Mouse (Mus musculus) small intestine, adult 2 months (tissue): Measurements from ENCODE around the gene Phlpp1. TPM values are rescaled to one million over a fixed set of nuclear protein-coding genes. Genes with fewer than 3 reads are reported as not detected.

ENCODE experiments used
- H3K27ac ChIP-seq: fragments of 200-500 bp; 2 replicates; pipeline ENCODE4 v1.5.1; 2012; ENCODE audit warnings: low read depth, low read length, control low read depth, inconsistent platforms; ENCODE audit not compliant: insufficient read depth
- H3K27me3 ChIP-seq: fragments of 200-500 bp; 2 replicates; pipeline ENCODE4 v1.6.1; 2012; ENCODE audit warnings: mild to moderate bottlenecking, moderate library complexity, low read length, inconsistent platforms; ENCODE audit not compliant: control insufficient read depth, insufficient read depth
- H3K36me3 ChIP-seq: fragments of 200-500 bp; 2 replicates; pipeline ENCODE4 v1.6.1; 2012; ENCODE audit warnings: mild to moderate bottlenecking, low read length, control low read depth, inconsistent platforms; ENCODE audit not compliant: control insufficient read depth, insufficient read depth
- H3K4me1 ChIP-seq: fragments of 200-500 bp; 2 replicates; pipeline ENCODE4 v1.6.1; 2012; ENCODE audit warnings: low read length, inconsistent platforms, mixed read lengths; ENCODE audit not compliant: control insufficient read depth, insufficient read depth, insufficient read length
- H3K4me3 ChIP-seq: fragments of 200-500 bp; 2 replicates; pipeline ENCODE4 v1.5.1; 2012; ENCODE audit warnings: low read depth, mild to moderate bottlenecking, control low read depth, inconsistent platforms, low read length, moderate library complexity
- CTCF ChIP-seq: fragments of 200-500 bp; IDR thresholded peaks from 2 replicates; pipeline ENCODE4 v1.5.1; 2012; ENCODE audit warnings: low read depth, mild to moderate bottlenecking, control low read depth, inconsistent platforms, low read length, moderate library complexity, mixed read lengths; ENCODE audit not compliant: insufficient replicate concordance, insufficient read length; ENCODE audit errors: extremely low read depth
- POLR2A ChIP-seq: fragments of 200-500 bp; IDR thresholded peaks from 2 replicates; pipeline ENCODE4 v1.6.1; 2012; ENCODE audit warnings: low read depth, mild to moderate bottlenecking, control low read depth, inconsistent platforms, low read length, moderate library complexity
- WGBS: fragments of 180-500 bp; shearing (Covaris S2); methylation state at CpG from one replicate; pipeline ENCODE4 v1.1.7; 2018; 5-methylcytosine and 5-hydroxymethylcytosine counted together
- polyA plus RNA-seq: library from polyadenylated mRNA; depleted of rRNA; stranded (reverse); fragments of >200 nt; gene quantifications from 2 replicates; pipeline ENCODE4 v1.2.3, GENCODE M21; 2012

The Phlpp1 gene
- polyA plus RNA-seq, 1 experiment = 6.5 TPM

GRCm38 (mm10) chr1:106243371-106243770, 71.8 kb downstream of the Phlpp1 start:
- no peaks in the 10 kb centered on the region for H3K36me3 ChIP-seq
- H3K27ac ChIP-seq = no peak overlapping the region
- no peak overlapping the region for H3K4me3 ChIP-seq
- H3K27me3 ChIP-seq = no peaks in the 10 kb centered on the region
- no peaks in the 10 kb centered on the region for H3K4me1 ChIP-seq
- TF ChIP-seq POLR2A (no peak), CTCF (no peak)
- 98% methylated on average over 1 of the region's 1 CpGs for WGBS

GRCm38 (mm10) chr1:106244245-106244644, 72.7 kb downstream of the Phlpp1 start:
- Histone ChIP-seq H3K27ac (no peak overlapping the region), H3K4me3 (no peak overlapping the region), H3K36me3 (no peaks in the 10 kb centered on the region), H3K27me3 (no peaks in the 10 kb centered on the region), H3K4me1 (no peaks in the 10 kb centered on the region)
- TF ChIP-seq CTCF (no peak), POLR2A (no peak)
- WGBS = 87% methylated on average over 3 of the region's 3 CpGs

GRCm38 (mm10) chr1:106254047-106254446, 82.5 kb downstream of the Phlpp1 start:
- 75% methylated on average over 1 of the region's 1 CpGs for WGBS
- Histone ChIP-seq H3K36me3 (no peaks in the 10 kb centered on the region), H3K27me3 (no peaks in the 10 kb centered on the region), H3K4me3 (no peak overlapping the region), H3K4me1 (no peaks in the 10 kb centered on the region), H3K27ac (no peak overlapping the region)
- TF ChIP-seq POLR2A = no peak
- TF ChIP-seq CTCF = no peak

- H3K4me1 ChIP-seq = no peaks in the 10 kb centered on the region
- WGBS = 77% methylated on average over 1 of the region's 1 CpGs
Measured at GRCm38 (mm10) chr1:106257176-106257575, 85.6 kb downstream of the Phlpp1 start.

GRCm38 (mm10) chr1:106268028-106268799, 96.7 kb downstream of the Phlpp1 start:
- no peaks in the 10 kb centered on the region for H3K27me3 ChIP-seq
- no peaks in the 10 kb centered on the region for H3K4me1 ChIP-seq
- no peaks in the 10 kb centered on the region for H3K36me3 ChIP-seq
- H3K27ac ChIP-seq = no peak overlapping the region
- no peak overlapping the region for H3K4me3 ChIP-seq
- WGBS = 81% methylated on average over 6 of the region's 6 CpGs
- no peak for TF ChIP-seq POLR2A
- TF ChIP-seq CTCF = no peak

More at GRCm38 (mm10) chr1:106257176-106257575, 85.6 kb downstream of the Phlpp1 start:
- H3K36me3 ChIP-seq = no peaks in the 10 kb centered on the region
- H3K27ac ChIP-seq = no peak overlapping the region
- TF ChIP-seq CTCF (no peak), POLR2A (no peak)
- H3K4me3 ChIP-seq = no peak overlapping the region
- H3K27me3 ChIP-seq = no peaks in the 10 kb centered on the region

GRCm38 (mm10) chr1:106269337-106269736, 97.8 kb downstream of the Phlpp1 start:
- TF ChIP-seq CTCF (no peak), POLR2A (no peak)
- WGBS = 69% methylated on average over 4 of the region's 4 CpGs

GRCm38 (mm10) chr1:106272916-106273315, 101.4 kb downstream of the Phlpp1 start:
- Histone ChIP-seq H3K36me3 (no peaks in the 10 kb centered on the region), H3K27me3 (no peaks in the 10 kb centered on the region), H3K4me3 (no peak overlapping the region), H3K27ac (no peak overlapping the region), H3K4me1 (peaks cover 3% of the 10 kb centered on the region)
- no peak for TF ChIP-seq CTCF
- TF ChIP-seq POLR2A = no peak
- 97% methylated on average over 2 of the region's 2 CpGs for WGBS

More at GRCm38 (mm10) chr1:106269337-106269736, 97.8 kb downstream of the Phlpp1 start:
- no peak overlapping the region for H3K4me3 ChIP-seq
- H3K27ac ChIP-seq = no peak overlapping the region
- no peaks in the 10 kb centered on the region for H3K36me3 ChIP-seq
- H3K27me3 ChIP-seq = no peaks in the 10 kb centered on the region
- no peaks in the 10 kb centered on the region for H3K4me1 ChIP-seq
